Mouse (Mus musculus) gonadal fat pad, adult 2 months (tissue): ENCODE measurements around the gene Sorbs1. TPM values are rescaled to one million over a fixed set of nuclear protein-coding genes. Genes with fewer than 3 reads are reported as not detected.
"Not testable (repeated sequence)": the region's sequence is repeated elsewhere in the genome, so short reads cannot be mapped to it uniquely, and the experiment has no call there.

Source experiments
- DNase-seq: peaks from one replicate; pipeline ENCODE4 v3.0.0-alpha.2; 2012; ENCODE audit warnings: low read depth
- polyA plus RNA-seq: library from polyadenylated mRNA; depleted of rRNA; stranded (reverse); fragments of >200 nt; gene quantifications from 2 replicates; pipeline ENCODE4 v1.2.3, GENCODE M21; 2012; rRNA removed

Sorbs1 gene
- 113 and 122 TPM in 2 replicates for polyA plus RNA-seq

- no peak for DNase-seq
These were observed at the start of gene Sorbs1 for GRCm38 (mm10) chr19:40513632-40514078. Gene Sorbs1 (minus strand): TSS chr19:40513779.

GRCm38 (mm10) chr19:40561521-40561920, 47.9 kb upstream of the Sorbs1 start:
- not testable (repeated sequence) for DNase-seq

GRCm38 (mm10) chr19:40556029-40556428, 42.5 kb upstream of the Sorbs1 start:
- DNase-seq: no peak

- DNase-seq: peak; percentile 75
These were observed 41.6 kb upstream of the Sorbs1 start for GRCm38 (mm10) chr19:40555136-40555535.

GRCm38 (mm10) chr19:40554343-40554742, 40.8 kb upstream of the Sorbs1 start:
- no peak for DNase-seq

- DNase-seq: no peak
These were observed 40.3 kb upstream of the Sorbs1 start for GRCm38 (mm10) chr19:40553849-40554248.

- DNase-seq: no peak
These were observed 39.6 kb upstream of the Sorbs1 start for GRCm38 (mm10) chr19:40553014-40553789.

- no peak for DNase-seq
These were observed 36.0 kb upstream of the Sorbs1 start for GRCm38 (mm10) chr19:40549516-40550135.

- DNase-seq: no peak
These were observed 35.4 kb upstream of the Sorbs1 start for GRCm38 (mm10) chr19:40548796-40549515.

- no peak for DNase-seq
These were observed 34.8 kb upstream of the Sorbs1 start for GRCm38 (mm10) chr19:40548386-40548785.

GRCm38 (mm10) chr19:40544856-40545255, 31.3 kb upstream of the Sorbs1 start:
- DNase-seq: no peak

GRCm38 (mm10) chr19:40542776-40543175, 29.2 kb upstream of the Sorbs1 start:
- no peak for DNase-seq

- no peak for DNase-seq
These were observed 22.9 kb upstream of the Sorbs1 start for GRCm38 (mm10) chr19:40536526-40536925.

GRCm38 (mm10) chr19:40532525-40532924, 18.9 kb upstream of the Sorbs1 start:
- no peak for DNase-seq

GRCm38 (mm10) chr19:40530323-40530722, 16.7 kb upstream of the Sorbs1 start:
- DNase-seq: no peak

GRCm38 (mm10) chr19:40528254-40528653, 14.7 kb upstream of the Sorbs1 start:
- DNase-seq: no peak

GRCm38 (mm10) chr19:40526367-40527014, 12.9 kb upstream of the Sorbs1 start:
- no peak for DNase-seq

- DNase-seq: peak; percentile 80
These were observed 9.9 kb upstream of the Sorbs1 start for GRCm38 (mm10) chr19:40523431-40524005.

GRCm38 (mm10) chr19:40520403-40520802, 6.8 kb upstream of the Sorbs1 start:
- no peak for DNase-seq

GRCm38 (mm10) chr19:40518706-40519105, 5.1 kb upstream of the Sorbs1 start:
- no peak for DNase-seq

- DNase-seq: no peak
These were observed 2.0 kb upstream of the Sorbs1 start for GRCm38 (mm10) chr19:40515596-40515995.

GRCm38 (mm10) chr19:40514376-40514775, 797 bp upstream of the Sorbs1 start:
- DNase-seq: no peak
